Mouse (Mus musculus): ENCODE data around the gene Gm18596. TPM values are rescaled to one million over a fixed set of nuclear protein-coding genes. Genes with fewer than 3 reads are reported as not detected.

The Gm18596 gene
- polyA plus RNA-seq, 1 experiment from 2014 or later, result not detected

Other genes starting within 250 kb of the Gm18596 start
- 30.9 and 32.0 TPM in 2 replicates for gene Fam207a, start 226.9 kb downstream of the Gm18596 start, polyA plus RNA-seq (2015; fragmentation: Nextera tagmentation; extraction: Ambion mirVana)
- gene Itgb2, start 212.4 kb downstream of the Gm18596 start, polyA plus RNA-seq (2015; fragmentation: Nextera tagmentation; extraction: Ambion mirVana), result 5.3 and 7.5 TPM in 2 replicates
- 127 and 138 TPM in 2 replicates for gene Pttg1ip, start 160.9 kb downstream of the Gm18596 start, polyA plus RNA-seq (2015; fragmentation: Nextera tagmentation; extraction: Ambion mirVana)
- 344 and 348 TPM in 2 replicates for gene Sumo3, start 136.5 kb downstream of the Gm18596 start, polyA plus RNA-seq (2015; fragmentation: Nextera tagmentation; extraction: Ambion mirVana)
- gene Gm49325, start 136.4 kb downstream of the Gm18596 start, polyA plus RNA-seq (2015; fragmentation: Nextera tagmentation; extraction: Ambion mirVana), result 2.0 and 2.4 TPM in 2 replicates
- gene Ube2g2, start 120.4 kb downstream of the Gm18596 start, polyA plus RNA-seq (2015; fragmentation: Nextera tagmentation; extraction: Ambion mirVana), result 66.6 and 69.5 TPM in 2 replicates
- 0.25 and 0.38 TPM in 2 replicates for gene Tspear, start 56.1 kb downstream of the Gm18596 start, polyA plus RNA-seq (2015; fragmentation: Nextera tagmentation; extraction: Ambion mirVana)
- not detected in 2 replicates for gene Gm19402, start 51.9 kb downstream of the Gm18596 start, polyA plus RNA-seq (2015; fragmentation: Nextera tagmentation; extraction: Ambion mirVana)
- not detected in 2 replicates for gene Gm9508, start 45.4 kb downstream of the Gm18596 start, polyA plus RNA-seq (2015; fragmentation: Nextera tagmentation; extraction: Ambion mirVana)
- gene Gm10272, start 36.0 kb downstream of the Gm18596 start, polyA plus RNA-seq (2015; fragmentation: Nextera tagmentation; extraction: Ambion mirVana), result not detected in 2 replicates
- not detected in 2 replicates for gene Gm10024, start 31.2 kb downstream of the Gm18596 start, polyA plus RNA-seq (2015; fragmentation: Nextera tagmentation; extraction: Ambion mirVana)
- gene Gm10142, start 26.8 kb downstream of the Gm18596 start, polyA plus RNA-seq (2015; fragmentation: Nextera tagmentation; extraction: Ambion mirVana), result not detected in 2 replicates
- not detected in 2 replicates for gene Krtap12-1, start 22.0 kb downstream of the Gm18596 start, polyA plus RNA-seq (2015; fragmentation: Nextera tagmentation; extraction: Ambion mirVana)
- not detected in 2 replicates for gene Gm10100, start 16.2 kb downstream of the Gm18596 start, polyA plus RNA-seq (2015; fragmentation: Nextera tagmentation; extraction: Ambion mirVana)
- gene Gm9736, start 8.7 kb upstream of the Gm18596 start, polyA plus RNA-seq (2015; fragmentation: Nextera tagmentation; extraction: Ambion mirVana), result not detected in 2 replicates
- not detected in 2 replicates for gene Gm3233, start 17.0 kb upstream of the Gm18596 start, polyA plus RNA-seq (2015; fragmentation: Nextera tagmentation; extraction: Ambion mirVana)
- gene Gm3238, start 28.7 kb upstream of the Gm18596 start, polyA plus RNA-seq (2015; fragmentation: Nextera tagmentation; extraction: Ambion mirVana), result not detected in 2 replicates
- not detected in 2 replicates for gene Gm7138, start 34.3 kb upstream of the Gm18596 start, polyA plus RNA-seq (2015; fragmentation: Nextera tagmentation; extraction: Ambion mirVana)
- not detected in 2 replicates for gene Gm3250, start 39.9 kb upstream of the Gm18596 start, polyA plus RNA-seq (2015; fragmentation: Nextera tagmentation; extraction: Ambion mirVana)
- not detected in 2 replicates for gene Gm7137, start 45.6 kb upstream of the Gm18596 start, polyA plus RNA-seq (2015; fragmentation: Nextera tagmentation; extraction: Ambion mirVana)
- gene Gm9639, start 52.4 kb upstream of the Gm18596 start, polyA plus RNA-seq (2015; fragmentation: Nextera tagmentation; extraction: Ambion mirVana), result not detected in 2 replicates
- gene Gm19668, start 56.5 kb upstream of the Gm18596 start, polyA plus RNA-seq (2015; fragmentation: Nextera tagmentation; extraction: Ambion mirVana), result not detected in 2 replicates
- gene Gm9507, start 69.2 kb upstream of the Gm18596 start, polyA plus RNA-seq (2015; fragmentation: Nextera tagmentation; extraction: Ambion mirVana), result not detected in 2 replicates
- not detected in 2 replicates for gene Gm2696, start 72.0 kb upstream of the Gm18596 start, polyA plus RNA-seq (2015; fragmentation: Nextera tagmentation; extraction: Ambion mirVana)
- not detected in 2 replicates for gene Krtap10-4, start 84.5 kb upstream of the Gm18596 start, polyA plus RNA-seq (2015; fragmentation: Nextera tagmentation; extraction: Ambion mirVana)
- gene Krtap10-10, start 93.3 kb upstream of the Gm18596 start, polyA plus RNA-seq (2015; fragmentation: Nextera tagmentation; extraction: Ambion mirVana), result not detected in 2 replicates
- gene Gm36176, start 104.2 kb upstream of the Gm18596 start, polyA plus RNA-seq (2015; fragmentation: Nextera tagmentation; extraction: Ambion mirVana), result not detected in 2 replicates
- not detected in 2 replicates for gene Gm10318, start 110.2 kb upstream of the Gm18596 start, polyA plus RNA-seq (2015; fragmentation: Nextera tagmentation; extraction: Ambion mirVana)
- gene Gm3285, start 119.3 kb upstream of the Gm18596 start, polyA plus RNA-seq (2015; fragmentation: Nextera tagmentation; extraction: Ambion mirVana), result not detected in 2 replicates
- 3.5 and 4.7 TPM in 2 replicates for gene Lrrc3, start 159.9 kb upstream of the Gm18596 start, polyA plus RNA-seq (2015; fragmentation: Nextera tagmentation; extraction: Ambion mirVana)
- 1.1 and 1.4 TPM in 2 replicates for gene Trpm2, start 227.9 kb upstream of the Gm18596 start, polyA plus RNA-seq (2015; fragmentation: Nextera tagmentation; extraction: Ambion mirVana)
- gene 1810043G02Rik, start 235.9 kb upstream of the Gm18596 start, polyA plus RNA-seq (2015; fragmentation: Nextera tagmentation; extraction: Ambion mirVana), result 19.9 and 22.6 TPM in 2 replicates

Data from lung, embryonic 16.5 days (tissue).